Mouse (Mus musculus) forebrain, embryonic 16.5 days (tissue): ENCODE results near the gene Osbpl11. TPM values are rescaled to one million over a fixed set of nuclear protein-coding genes. Genes with fewer than 3 reads are reported as not detected.
"Not testable (repeated sequence)": the region's sequence is repeated elsewhere in the genome, so short reads cannot be mapped to it uniquely, and the experiment has no call there.

Experiments
- ATAC-seq: fragments of 200-750 bp; cut with Nextera tagmentation; 2 replicates; pipeline ENCODE4 v1.8.0; 2017; ENCODE audit warnings: mild to moderate bottlenecking, moderate library complexity
- H3K27ac ChIP-seq: fragments of 300-500 bp; sonication (generic); 2 replicates; pipeline ENCODE4 v1.5.1; 2014; ENCODE audit warnings: low read length, control low read depth
- H3K27me3 ChIP-seq: fragments of 300-500 bp; sonication (generic); replicated peaks from 2 replicates; pipeline ENCODE4 v1.6.1; 2014; ENCODE audit warnings: low read length; ENCODE audit not compliant: control insufficient read depth, insufficient read depth
- H3K36me3 ChIP-seq: fragments of 300-500 bp; sonication (generic); 2 replicates; pipeline ENCODE4 v1.6.1; 2014; ENCODE audit not compliant: control insufficient read depth, insufficient read depth
- H3K4me1 ChIP-seq: fragments of 300-500 bp; sonication (generic); replicated peaks from 2 replicates; pipeline ENCODE4 v1.6.1; 2014; ENCODE audit warnings: low read length; ENCODE audit not compliant: control insufficient read depth, insufficient read depth
- H3K4me2 ChIP-seq: fragments of 300-500 bp; sonication (generic); 2 replicates; pipeline ENCODE4 v1.6.1; 2014; ENCODE audit warnings: mild to moderate bottlenecking, low read length, control low read depth
- H3K4me3 ChIP-seq: fragments of 300-500 bp; sonication (generic); replicated peaks from 2 replicates; pipeline ENCODE4 v1.5.1; 2014; ENCODE audit warnings: mild to moderate bottlenecking, low read length, control low read depth
- H3K9ac ChIP-seq: fragments of 300-500 bp; sonication (generic); replicated peaks from 2 replicates; pipeline ENCODE4 v1.6.1; 2014; ENCODE audit warnings: low read depth, low read length, control low read depth
- H3K9me3 ChIP-seq: fragments of 300-500 bp; sonication (generic); 2 replicates; pipeline ENCODE4 v1.6.1; 2016; ENCODE audit warnings: low read length; ENCODE audit not compliant: control insufficient read depth
- WGBS: fragments of 180-500 bp; shearing (Covaris S2); extraction: QIAGEN DNeasy Blood & Tissue Kit; methylation state at CpG from one replicate; pipeline ENCODE4 v1.1.7; 2014; 5-methylcytosine and 5-hydroxymethylcytosine counted together
- polyA plus RNA-seq: library from polyadenylated mRNA; unstranded; fragments of >200 nt; fragmentation: Nextera tagmentation; extraction: Ambion mirVana; gene quantifications from 2 replicates; pipeline ENCODE4 v1.2.1, GENCODE M21; 2015

Gene Osbpl11
- polyA plus RNA-seq, 1 experiment from 2014 or later = 16.7 TPM

DNA sequence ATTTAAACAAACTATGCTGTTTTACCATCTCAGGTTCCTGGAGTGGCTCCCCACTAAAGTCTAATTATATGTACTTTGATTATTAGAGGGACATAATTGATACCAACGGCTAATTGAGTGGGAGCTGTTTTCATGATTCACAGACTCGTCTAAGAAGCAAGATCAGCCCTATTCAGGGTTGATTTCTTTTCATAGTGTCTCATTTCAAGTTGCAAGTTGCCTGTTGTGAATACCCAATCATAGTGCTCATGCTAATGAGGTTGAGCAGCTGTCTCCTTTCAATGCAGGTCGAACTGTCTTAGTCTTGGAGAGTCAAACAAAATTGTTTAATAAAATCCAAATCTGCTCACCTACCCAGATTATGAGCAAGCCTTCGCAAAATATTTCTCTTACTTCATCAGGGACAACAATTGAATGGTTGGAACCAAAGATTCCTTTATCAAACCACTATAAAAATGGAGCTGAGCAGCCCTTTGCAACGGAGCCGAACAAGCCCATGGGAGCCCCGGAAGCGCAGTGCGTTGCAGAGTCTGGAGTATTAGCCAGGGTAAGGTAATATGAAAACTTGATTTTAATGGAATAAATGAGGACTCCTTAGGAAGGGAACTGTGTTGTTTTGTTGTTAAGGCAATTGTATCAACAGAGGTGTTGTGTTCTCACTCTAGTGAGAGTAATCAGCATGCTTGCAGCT is 31.6 kb downstream of the Osbpl11 start:
- Histone ChIP-seq H3K27me3 (no peaks in the 10 kb centered on the region), H3K4me3 (no peak overlapping the region), H3K36me3 (peaks cover 3% of the 10 kb centered on the region), H3K4me2 (peak overlapping the region; percentile 20; the same call in 1 of the 2 replicates), H3K4me1 (peaks cover 6% of the 10 kb centered on the region; the same call in 1 of the 2 replicates), H3K9me3 (no peaks in the 10 kb centered on the region), H3K9ac (no peak overlapping the region), H3K27ac (no peak overlapping the region)
- 16% methylated on average over 9 of the region's 9 CpGs for WGBS
- ATAC-seq = peak; percentile 80

DNA sequence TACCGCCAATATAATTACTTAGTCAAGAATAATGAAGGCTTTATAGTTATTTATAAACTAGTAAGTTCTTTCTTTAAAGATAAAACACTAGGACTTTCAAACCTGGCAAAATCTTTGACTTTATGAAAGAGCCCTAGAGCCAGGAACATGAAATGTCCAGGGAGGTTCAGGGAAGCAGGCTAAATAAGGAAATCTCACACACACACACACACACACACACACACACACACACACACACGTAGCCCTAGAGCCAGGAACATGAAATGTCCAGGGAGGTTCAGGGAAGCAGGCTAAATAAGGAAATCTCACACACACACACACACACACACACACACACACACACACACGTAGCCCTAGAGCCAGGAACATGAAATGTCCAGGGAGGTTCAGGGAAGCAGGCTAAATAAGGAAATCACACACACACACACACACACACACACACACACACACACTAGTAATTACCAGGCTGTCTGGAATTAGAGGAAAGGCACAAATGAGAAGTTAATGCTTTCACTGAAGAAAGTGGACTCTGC is 32.7 kb downstream of the Osbpl11 start:
- H3K27ac ChIP-seq, H3K4me2 ChIP-seq, H3K36me3 ChIP-seq, H3K27me3 ChIP-seq, H3K4me3 ChIP-seq, H3K4me1 ChIP-seq, ATAC-seq, H3K9me3 ChIP-seq, H3K9ac ChIP-seq: not testable (repeated sequence)
- 50% methylated on average over 3 of the region's 3 CpGs for WGBS

DNA sequence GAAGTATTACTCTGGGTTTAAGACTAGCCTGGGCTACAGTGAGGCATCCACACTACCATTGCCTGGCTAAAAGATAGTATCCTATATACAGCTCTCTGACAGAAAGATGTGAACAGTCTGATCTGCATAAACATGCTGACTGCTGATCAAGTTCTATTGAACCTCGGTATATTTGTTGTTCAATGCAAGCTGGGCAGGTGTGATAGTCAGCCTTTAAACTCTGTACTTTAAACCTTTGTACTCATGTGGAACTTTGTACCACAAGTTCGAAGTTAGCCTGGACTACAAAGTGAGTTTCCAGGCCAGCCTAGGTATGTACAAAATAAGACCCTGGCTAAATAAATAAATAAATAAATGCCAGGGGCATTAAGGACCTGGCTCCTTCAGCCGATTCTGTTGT is 37.6 kb downstream of the Osbpl11 start:
- peaks cover 16% of the 10 kb centered on the region for H3K36me3 ChIP-seq
- H3K9me3 ChIP-seq = no peaks in the 10 kb centered on the region
- H3K4me2 ChIP-seq = no peak overlapping the region
- ATAC-seq = no peak
- no peak overlapping the region for H3K4me3 ChIP-seq
- no peak overlapping the region for H3K27ac ChIP-seq
- WGBS = 93% methylated on average over 3 of the region's 3 CpGs
- no peaks in the 10 kb centered on the region for H3K27me3 ChIP-seq
- no peaks in the 10 kb centered on the region for H3K4me1 ChIP-seq
- H3K9ac ChIP-seq = no peak overlapping the region

DNA sequence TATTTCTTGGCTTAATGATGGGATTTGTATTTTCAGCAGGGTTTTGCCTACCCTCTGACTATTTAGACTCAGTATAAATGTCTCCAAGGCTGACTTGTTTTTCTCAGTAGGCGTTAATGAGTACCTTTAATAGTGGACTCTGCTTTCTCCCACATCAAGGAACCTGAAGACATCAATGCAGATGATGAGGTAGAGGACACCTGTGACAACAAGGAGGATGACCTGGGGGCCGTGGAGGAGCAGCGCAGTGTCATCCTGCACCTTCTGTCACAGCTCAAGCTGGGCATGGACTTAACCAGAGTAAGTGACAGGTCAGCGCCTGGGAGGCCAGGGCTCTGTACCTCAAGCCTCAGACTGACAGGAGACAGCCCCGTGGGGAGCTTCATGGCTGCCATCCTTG is 39.5 kb downstream of the Osbpl11 start:
- no peak for ATAC-seq
- Histone ChIP-seq H3K9me3 (no peaks in the 10 kb centered on the region), H3K27me3 (no peaks in the 10 kb centered on the region), H3K36me3 (peaks cover 19% of the 10 kb centered on the region), H3K4me2 (no peak overlapping the region), H3K27ac (no peak overlapping the region), H3K4me1 (no peaks in the 10 kb centered on the region), H3K9ac (no peak overlapping the region), H3K4me3 (no peak overlapping the region)
- 98% methylated on average over 5 of the region's 5 CpGs for WGBS

DNA sequence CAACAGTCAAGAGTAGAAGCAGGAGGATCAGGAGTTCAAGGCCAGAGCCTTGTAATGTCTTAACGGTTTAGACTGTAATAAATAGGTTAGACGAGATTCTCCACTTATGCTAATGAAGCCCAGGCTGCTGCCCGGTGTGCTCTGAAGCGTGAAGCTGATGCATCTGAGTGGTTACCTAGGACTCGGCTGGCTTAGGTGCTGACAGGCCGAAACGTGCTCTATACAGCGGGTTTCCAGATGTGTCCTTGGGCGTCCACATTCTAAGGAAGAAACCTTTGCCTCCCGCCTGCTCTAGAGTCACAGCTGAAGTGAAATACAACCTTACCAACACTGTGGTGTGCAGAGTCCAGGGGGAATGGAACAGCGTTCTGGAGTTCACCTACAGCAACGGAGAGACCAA is 49.3 kb downstream of the Osbpl11 start:
- ATAC-seq = no peak
- no peaks in the 10 kb centered on the region for H3K9me3 ChIP-seq
- whole genome bisulfite sequencing = 74% methylated on average over 12 of the region's 12 CpGs
- no peak overlapping the region for H3K27ac ChIP-seq
- no peaks in the 10 kb centered on the region for H3K4me1 ChIP-seq
- no peak overlapping the region for H3K9ac ChIP-seq
- H3K4me2 ChIP-seq = no peak overlapping the region
- H3K27me3 ChIP-seq = no peaks in the 10 kb centered on the region
- no peak overlapping the region for H3K4me3 ChIP-seq
- H3K36me3 ChIP-seq = 0 out of 2 replicates have a peak, but pooled peaks cover 2% of the 10 kb centered on the region

DNA sequence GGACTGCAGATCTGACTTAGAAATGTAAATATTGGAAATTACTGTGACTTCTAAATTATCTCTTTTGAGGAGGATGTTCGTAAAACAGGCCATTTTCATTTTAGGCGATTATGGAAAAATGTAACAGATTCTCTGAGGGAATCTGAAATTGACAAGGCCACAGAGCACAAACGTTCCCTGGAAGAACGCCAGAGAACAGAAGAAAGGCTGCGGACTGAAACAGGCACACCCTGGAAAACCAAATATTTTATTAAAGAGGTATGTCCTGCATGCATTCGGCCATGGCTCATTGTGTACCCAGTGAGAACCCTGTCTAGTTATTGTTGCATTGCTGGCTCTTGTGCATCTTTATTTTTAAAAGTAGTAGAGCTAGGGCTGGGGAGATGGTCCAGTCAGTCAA is 51.3 kb downstream of the Osbpl11 start:
- WGBS = 74% methylated on average over 6 of the region's 6 CpGs
- Histone ChIP-seq H3K4me3 (no peak overlapping the region), H3K27ac (no peak overlapping the region), H3K9me3 (no peaks in the 10 kb centered on the region), H3K9ac (no peak overlapping the region), H3K4me1 (no peaks in the 10 kb centered on the region), H3K4me2 (no peak overlapping the region), H3K27me3 (no peaks in the 10 kb centered on the region), H3K36me3 (0 out of 2 replicates have a peak, but pooled peaks cover 5% of the 10 kb centered on the region)
- ATAC-seq = no peak

DNA sequence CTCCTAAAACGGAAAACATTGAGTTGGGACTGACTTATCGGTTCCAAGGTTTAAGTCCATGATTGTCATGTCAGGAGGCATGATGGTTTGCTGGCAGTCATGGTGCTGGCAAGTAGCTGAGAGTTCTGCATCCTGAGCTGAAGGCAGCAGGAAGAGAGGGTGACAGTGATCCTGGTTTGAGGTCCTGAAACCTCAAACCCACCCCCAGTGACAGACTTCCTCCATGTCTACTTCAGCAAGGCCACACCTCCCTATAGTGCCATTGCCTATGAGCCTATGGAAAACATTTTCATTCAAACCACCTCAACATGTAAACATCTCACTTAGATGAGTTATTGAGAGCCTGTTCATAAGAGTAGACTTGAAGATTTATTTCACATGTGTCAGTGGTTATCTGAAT is 54.4 kb downstream of the Osbpl11 start:
- Histone ChIP-seq H3K9me3 (no peaks in the 10 kb centered on the region), H3K4me1 (no peaks in the 10 kb centered on the region), H3K9ac (no peak overlapping the region), H3K27me3 (no peaks in the 10 kb centered on the region), H3K27ac (no peak overlapping the region), H3K4me3 (no peak overlapping the region), H3K36me3 (peaks cover 8% of the 10 kb centered on the region; the same call in 1 of the 2 replicates), H3K4me2 (no peak overlapping the region)
- ATAC-seq = no peak
- WGBS = 99% methylated on average over 2 of the region's 2 CpGs

DNA sequence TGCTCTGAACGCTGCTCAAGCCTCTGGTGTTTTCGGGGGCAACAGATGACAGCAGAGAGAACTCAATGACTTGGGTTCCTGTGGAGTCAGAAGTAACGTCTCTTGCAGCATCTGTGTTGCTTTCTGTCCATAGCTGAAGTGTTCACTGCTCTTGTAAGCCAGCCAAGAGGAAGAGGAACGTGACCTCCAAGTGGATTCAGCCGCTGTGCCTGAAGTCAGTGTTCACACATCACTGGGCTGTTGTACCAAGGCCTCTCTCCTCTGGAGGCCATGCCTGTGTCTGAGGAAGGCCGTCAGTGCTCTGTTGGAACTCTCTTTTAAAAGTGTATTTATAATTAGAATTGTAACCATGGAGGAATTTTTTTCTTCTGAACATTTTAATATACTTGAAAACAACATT is 57.2 kb downstream of the Osbpl11 start:
- H3K4me3 ChIP-seq = no peak overlapping the region
- peaks cover 6% of the 10 kb centered on the region; the same call in 1 of the 2 replicates for H3K36me3 ChIP-seq
- WGBS = 86% methylated on average over 6 of the region's 6 CpGs
- no peaks in the 10 kb centered on the region for H3K4me1 ChIP-seq
- ATAC-seq = no peak
- no peaks in the 10 kb centered on the region for H3K9me3 ChIP-seq
- H3K9ac ChIP-seq = no peak overlapping the region
- no peaks in the 10 kb centered on the region for H3K27me3 ChIP-seq
- H3K4me2 ChIP-seq = no peak overlapping the region
- no peak overlapping the region for H3K27ac ChIP-seq

DNA sequence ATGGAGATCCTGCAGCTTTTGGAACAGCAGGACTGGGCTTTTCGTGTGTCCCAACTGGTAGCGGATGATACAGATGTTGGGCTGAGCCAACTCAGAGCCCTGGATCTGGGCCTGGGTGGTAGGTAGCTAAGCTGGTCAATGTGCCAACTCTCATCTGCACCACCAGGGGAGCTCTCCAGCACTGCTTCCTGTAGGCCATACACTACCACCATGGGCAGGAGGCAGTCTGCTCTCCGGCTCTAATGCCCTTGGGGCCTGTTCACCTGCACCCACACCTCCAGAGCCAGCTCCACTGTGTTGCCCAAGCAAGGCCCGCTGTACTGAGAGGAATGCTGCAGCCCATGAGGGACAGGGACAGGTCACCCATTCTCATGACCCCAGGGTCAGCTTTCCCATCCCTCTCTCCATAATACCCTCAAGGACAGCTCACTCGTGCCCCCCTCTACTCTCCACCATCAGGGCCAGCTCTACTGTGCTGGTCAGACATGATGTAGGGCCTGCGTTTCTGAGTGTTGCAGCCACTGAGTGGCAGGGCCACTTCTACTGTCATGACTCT is 59.3 kb downstream of the Osbpl11 start:
- Histone ChIP-seq H3K4me1 (no peaks in the 10 kb centered on the region), H3K36me3 (peaks cover 6% of the 10 kb centered on the region; the same call in 1 of the 2 replicates), H3K9me3 (no peaks in the 10 kb centered on the region), H3K27me3 (no peaks in the 10 kb centered on the region), H3K4me2 (no peak overlapping the region), H3K4me3 (no peak overlapping the region), H3K9ac (no peak overlapping the region), H3K27ac (no peak overlapping the region)
- no peak for ATAC-seq
- WGBS = 91% methylated on average over 6 of the region's 6 CpGs
